Mouse (Mus musculus) embryonic facial prominence, embryonic 11.5 days (tissue): Measurements from ENCODE around the gene Cmbl. TPM values are rescaled to one million over a fixed set of nuclear protein-coding genes. Genes with fewer than 3 reads are reported as not detected.
"Not testable (repeated sequence)": the region's sequence is repeated elsewhere in the genome, so short reads cannot be mapped to it uniquely, and the experiment has no call there.

Experiments used
- ATAC-seq: fragments of 200-750 bp; cut with Nextera tagmentation; replicated peaks from 2 replicates; pipeline ENCODE4 v1.8.0; 2017; ENCODE audit warnings: low read depth; ENCODE audit not compliant: insufficient number of reproducible peaks, low FRiP score, low TSS enrichment
- DNase-seq: peaks from one replicate; pipeline ENCODE4 v3.0.0-alpha.2; 2015; ENCODE audit warnings: low spot score
- H3K27ac ChIP-seq: fragments of 300-500 bp; sonication (generic); replicated peaks from 2 replicates; pipeline ENCODE4 v1.5.1; 2014; ENCODE audit warnings: mild to moderate bottlenecking, low read depth, low read length, control low read depth
- H3K27me3 ChIP-seq: fragments of 300-500 bp; sonication (generic); 2 replicates; pipeline ENCODE4 v1.6.1; 2014; ENCODE audit warnings: mild to moderate bottlenecking, low read length, moderate library complexity, mixed read lengths; ENCODE audit not compliant: control insufficient read depth, insufficient read depth
- H3K36me3 ChIP-seq: fragments of 300-500 bp; sonication (generic); replicated peaks from 2 replicates; pipeline ENCODE4 v1.6.1; 2014; ENCODE audit warnings: low read depth, mild to moderate bottlenecking, low read length, moderate library complexity, mixed read lengths; ENCODE audit not compliant: control insufficient read depth, insufficient read depth
- H3K4me1 ChIP-seq: fragments of 300-500 bp; sonication (generic); 2 replicates; pipeline ENCODE4 v1.6.1; 2014; ENCODE audit warnings: low read length, mixed read lengths; ENCODE audit not compliant: control insufficient read depth, insufficient read depth
- H3K4me2 ChIP-seq: fragments of 300-500 bp; sonication (generic); 2 replicates; pipeline ENCODE4 v1.6.1; 2014; ENCODE audit warnings: low read depth, mild to moderate bottlenecking, control low read depth, low read length, moderate library complexity
- H3K4me3 ChIP-seq: fragments of 300-500 bp; sonication (generic); 2 replicates; pipeline ENCODE4 v1.5.1; 2014; ENCODE audit warnings: low read depth, low read length, control low read depth
- H3K9ac ChIP-seq: fragments of 300-500 bp; sonication (generic); replicated peaks from 2 replicates; pipeline ENCODE4 v1.6.1; 2014; ENCODE audit warnings: mild to moderate bottlenecking, control low read depth, low read length
- H3K9me3 ChIP-seq: fragments of 300-500 bp; sonication (generic); replicated peaks from 2 replicates; pipeline ENCODE4 v1.6.1; 2016; ENCODE audit warnings: mild to moderate bottlenecking, low read length, inconsistent platforms, mixed read lengths; ENCODE audit not compliant: control insufficient read depth
- WGBS: fragments of 180-500 bp; shearing (Covaris S2); extraction: QIAGEN DNeasy Blood & Tissue Kit; methylation state at CpG from one replicate; pipeline ENCODE4 v1.1.7; 2014; 5-methylcytosine and 5-hydroxymethylcytosine counted together
- polyA plus RNA-seq: library from polyadenylated mRNA; unstranded; fragments of >200 nt; fragmentation: Nextera tagmentation; extraction: Ambion mirVana; gene quantifications from 2 replicates; pipeline ENCODE4 v1.2.1, GENCODE M21; 2014

The Cmbl gene
- polyA plus RNA-seq, 1 experiment from 2014 or later, result 1.4 TPM

GRCm38 (mm10) chr15:31573287-31573686 lies 8.1 kb downstream of the Cmbl start:
- no peaks in the 10 kb centered on the region for H3K9me3 ChIP-seq
- H3K27me3 ChIP-seq, result no peaks in the 10 kb centered on the region
- 82% methylated on average over 4 of the region's 4 CpGs for WGBS
- H3K4me1 ChIP-seq, result no peaks in the 10 kb centered on the region
- H3K27ac ChIP-seq, result no peak overlapping the region
- no peak overlapping the region for H3K4me2 ChIP-seq
- H3K9ac ChIP-seq, result no peak overlapping the region
- no peaks in the 10 kb centered on the region for H3K36me3 ChIP-seq
- no peak for ATAC-seq
- DNase-seq, result no peak
- no peak overlapping the region for H3K4me3 ChIP-seq

GRCm38 (mm10) chr15:31573692-31574091 lies 8.5 kb downstream of the Cmbl start:
- no peak for ATAC-seq
- Histone ChIP-seq H3K9me3 (no peaks in the 10 kb centered on the region), H3K4me3 (no peak overlapping the region), H3K27ac (no peak overlapping the region), H3K4me1 (no peaks in the 10 kb centered on the region), H3K4me2 (no peak overlapping the region), H3K36me3 (no peaks in the 10 kb centered on the region), H3K27me3 (no peaks in the 10 kb centered on the region), H3K9ac (no peak overlapping the region)
- no peak for DNase-seq

- Histone ChIP-seq H3K27ac (no peak overlapping the region), H3K9ac (no peak overlapping the region), H3K4me3 (no peak overlapping the region), H3K4me2 (no peak overlapping the region), H3K36me3 (no peaks in the 10 kb centered on the region), H3K9me3 (no peaks in the 10 kb centered on the region), H3K27me3 (no peaks in the 10 kb centered on the region), H3K4me1 (no peaks in the 10 kb centered on the region)
- no peak for ATAC-seq
- 64% methylated on average over 5 of the region's 5 CpGs for WGBS
- DNase-seq, result no peak
Observed at GRCm38 (mm10) chr15:31576076-31576475, 10.9 kb downstream of the Cmbl start.

- H3K27ac ChIP-seq, ATAC-seq, H3K4me2 ChIP-seq, H3K9ac ChIP-seq, H3K4me3 ChIP-seq, H3K27me3 ChIP-seq, H3K36me3 ChIP-seq, DNase-seq, H3K4me1 ChIP-seq, H3K9me3 ChIP-seq: not testable (repeated sequence)
- WGBS, result 90% methylated on average over 2 of the region's 2 CpGs
Observed at GRCm38 (mm10) chr15:31581086-31581485, 15.9 kb downstream of the Cmbl start.

GRCm38 (mm10) chr15:31583304-31584085 lies 18.3 kb downstream of the Cmbl start:
- Histone ChIP-seq H3K27ac (no peak overlapping the region), H3K9ac (no peak overlapping the region), H3K4me2 (no peak overlapping the region), H3K4me1 (no peaks in the 10 kb centered on the region), H3K27me3 (no peaks in the 10 kb centered on the region), H3K4me3 (no peak overlapping the region), H3K36me3 (no peaks in the 10 kb centered on the region), H3K9me3 (no peaks in the 10 kb centered on the region)
- DNase-seq (no peak), ATAC-seq (no peak)
- WGBS, result 88% methylated on average over 13 of the region's 13 CpGs

- H3K9ac ChIP-seq, result no peak overlapping the region
- H3K4me1 ChIP-seq, result no peaks in the 10 kb centered on the region
- WGBS, result 87% methylated on average over 7 of the region's 7 CpGs
- no peak overlapping the region for H3K4me2 ChIP-seq
- ATAC-seq (no peak), DNase-seq (no peak)
- no peaks in the 10 kb centered on the region for H3K27me3 ChIP-seq
- H3K9me3 ChIP-seq, result no peaks in the 10 kb centered on the region
- no peaks in the 10 kb centered on the region; the same call in 1 of the 2 replicates for H3K36me3 ChIP-seq
- H3K27ac ChIP-seq, result no peak overlapping the region
- H3K4me3 ChIP-seq, result no peak overlapping the region
Observed at GRCm38 (mm10) chr15:31585238-31585637, 20.0 kb downstream of the Cmbl start.

GRCm38 (mm10) chr15:31586088-31586487 lies 20.9 kb downstream of the Cmbl start:
- no peak overlapping the region for H3K4me3 ChIP-seq
- peaks cover 8% of the 10 kb centered on the region for H3K36me3 ChIP-seq
- no peak overlapping the region for H3K9ac ChIP-seq
- H3K4me1 ChIP-seq, result no peaks in the 10 kb centered on the region
- H3K4me2 ChIP-seq, result no peak overlapping the region
- no peak overlapping the region for H3K27ac ChIP-seq
- H3K27me3 ChIP-seq, result no peaks in the 10 kb centered on the region
- 91% methylated on average over 5 of the region's 5 CpGs for WGBS
- ATAC-seq (no peak), DNase-seq (no peak)
- H3K9me3 ChIP-seq, result no peaks in the 10 kb centered on the region

GRCm38 (mm10) chr15:31586519-31586918 lies 21.3 kb downstream of the Cmbl start:
- no peak overlapping the region for H3K27ac ChIP-seq
- H3K27me3 ChIP-seq, result no peaks in the 10 kb centered on the region
- no peaks in the 10 kb centered on the region for H3K9me3 ChIP-seq
- H3K4me3 ChIP-seq, result no peak overlapping the region
- H3K36me3 ChIP-seq, result peaks cover 10% of the 10 kb centered on the region
- DNase-seq, result peak; percentile 90
- peak; percentile 40; the same call in 1 of the 2 replicates for ATAC-seq
- no peak overlapping the region for H3K4me2 ChIP-seq
- no peak overlapping the region for H3K9ac ChIP-seq
- H3K4me1 ChIP-seq, result no peaks in the 10 kb centered on the region
- WGBS, result 8% methylated on average over 4 of the region's 4 CpGs
